Mouse (Mus musculus) E14TG2a.4 (cell line): Measurements from ENCODE around the gene Rxrb.

ENCODE experiments used
- H3K27me3 ChIP-seq: 2 replicates; pipeline ENCODE4 v1.6.1; 2014; ENCODE audit warnings: low read length, control low read depth; ENCODE audit not compliant: insufficient read depth
- H3K36me3 ChIP-seq: 2 replicates; pipeline ENCODE4 v1.6.1; 2014; ENCODE audit warnings: low read length, control low read depth; ENCODE audit not compliant: insufficient read depth
- H3K4me1 ChIP-seq: replicated peaks from 2 replicates; pipeline ENCODE4 v1.6.1; 2014; ENCODE audit warnings: low read depth, low read length, control low read depth
- H3K4me3 ChIP-seq: replicated peaks from 2 replicates; pipeline ENCODE4 v1.5.1; 2014; ENCODE audit warnings: mild to moderate bottlenecking, low read length
- H3K9me3 ChIP-seq: 2 replicates; pipeline ENCODE4 v1.6.1; 2014; ENCODE audit warnings: low read length, control low read depth
- CTCF ChIP-seq: conservative IDR thresholded peaks from 2 replicates; pipeline ENCODE4 v1.5.1; 2014; ENCODE audit warnings: low read length
- NANOG ChIP-seq: IDR thresholded peaks from 2 replicates; pipeline ENCODE4 v1.6.1; 2014; ENCODE audit warnings: borderline replicate concordance, low read length, mixed read lengths
- POU5F1 ChIP-seq: IDR thresholded peaks from 2 replicates; pipeline ENCODE4 v1.6.1; 2014; ENCODE audit warnings: low read length, borderline replicate concordance

Rxrb gene

DNA sequence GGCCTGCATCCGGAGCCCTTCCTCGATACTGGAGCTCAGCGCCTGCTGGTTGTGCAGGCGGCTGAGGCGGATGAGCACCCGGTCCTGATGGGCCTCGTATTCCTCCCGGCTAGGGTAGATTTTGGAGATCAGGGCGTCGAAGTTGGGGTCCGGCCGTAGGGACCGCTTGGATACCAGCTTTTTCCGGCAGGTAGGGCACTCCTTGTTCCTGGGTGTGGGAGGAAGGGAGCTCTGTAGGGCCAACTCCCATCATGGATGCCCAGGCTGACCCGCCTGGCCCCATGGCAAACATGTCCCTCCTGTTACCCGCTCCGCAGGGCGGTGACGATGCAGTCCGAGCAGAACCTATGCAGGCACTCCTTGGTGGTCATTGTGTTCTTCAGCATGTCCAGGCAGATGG, 8.6 kb upstream of the Rxrb start:
- Histone ChIP-seq H3K4me1 (peaks cover 52% of the 10 kb centered on the region), H3K4me3 (peak overlapping the region; percentile 95), H3K36me3 (peaks cover 26% of the 10 kb centered on the region), H3K9me3 (peaks cover 35% of the 10 kb centered on the region), H3K27me3 (peaks cover 17% of the 10 kb centered on the region)
- TF ChIP-seq CTCF: no peak

DNA sequence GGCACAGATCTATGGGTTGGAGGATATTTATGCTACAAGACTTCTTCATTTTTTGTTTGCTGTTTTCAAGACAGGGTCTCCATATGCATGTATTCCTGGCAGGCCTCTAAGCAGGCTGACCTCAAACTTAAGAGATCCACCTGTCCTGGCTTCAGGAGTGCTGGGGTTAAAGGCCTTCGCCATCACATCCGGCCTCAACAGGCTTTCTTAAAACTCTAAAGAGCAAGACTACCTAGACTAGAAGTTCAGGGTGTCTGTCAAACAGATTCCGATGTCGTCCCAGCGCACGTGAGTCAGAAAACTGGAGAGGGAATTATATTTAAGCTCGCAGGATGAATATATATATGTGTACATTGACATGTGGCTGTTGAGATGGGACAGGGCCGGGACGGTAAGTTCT, 7.9 kb upstream of the Rxrb start:
- peaks cover 59% of the 10 kb centered on the region for H3K4me1 ChIP-seq
- H3K27me3 ChIP-seq: peaks cover 17% of the 10 kb centered on the region
- peak overlapping the region; percentile 95 for H3K4me3 ChIP-seq
- H3K9me3 ChIP-seq: peaks cover 31% of the 10 kb centered on the region
- TF ChIP-seq NANOG (no peak), CTCF (no peak), POU5F1 (no peak)
- H3K36me3 ChIP-seq: peaks cover 32% of the 10 kb centered on the region

DNA sequence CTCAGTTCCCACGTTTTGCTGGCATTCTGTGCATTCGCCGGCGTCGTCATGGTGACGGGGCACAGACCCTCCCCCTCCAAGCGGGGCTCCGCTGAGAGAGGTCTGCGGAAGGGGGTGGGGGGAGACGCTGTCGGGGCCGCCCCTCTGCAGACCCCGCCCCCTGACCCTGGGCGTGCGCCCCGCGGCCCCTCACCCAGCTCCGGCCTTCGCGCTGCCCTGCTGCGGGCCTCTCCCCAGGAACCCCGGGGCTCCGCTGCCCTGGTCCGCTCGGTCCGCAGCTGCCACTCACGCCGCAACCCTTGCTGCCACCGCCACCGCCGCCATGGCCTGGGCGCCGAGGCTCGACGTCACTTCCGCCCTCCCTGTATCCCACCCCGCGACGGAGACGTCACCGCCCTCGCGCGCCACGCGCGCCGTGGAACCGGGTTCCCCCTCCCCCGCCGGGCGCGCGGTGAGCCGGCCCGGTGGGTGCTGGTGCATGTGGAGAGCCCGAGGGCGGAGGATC, 7.2 kb upstream of the Rxrb start, which contains the start of gene Ring1:
TSS of gene Ring1 (minus strand) at position 364 of the 505 bp plus-strand sequence.
- TF ChIP-seq NANOG (no peak), CTCF (no peak), POU5F1 (no peak)
- peaks cover 17% of the 10 kb centered on the region for H3K27me3 ChIP-seq

DNA sequence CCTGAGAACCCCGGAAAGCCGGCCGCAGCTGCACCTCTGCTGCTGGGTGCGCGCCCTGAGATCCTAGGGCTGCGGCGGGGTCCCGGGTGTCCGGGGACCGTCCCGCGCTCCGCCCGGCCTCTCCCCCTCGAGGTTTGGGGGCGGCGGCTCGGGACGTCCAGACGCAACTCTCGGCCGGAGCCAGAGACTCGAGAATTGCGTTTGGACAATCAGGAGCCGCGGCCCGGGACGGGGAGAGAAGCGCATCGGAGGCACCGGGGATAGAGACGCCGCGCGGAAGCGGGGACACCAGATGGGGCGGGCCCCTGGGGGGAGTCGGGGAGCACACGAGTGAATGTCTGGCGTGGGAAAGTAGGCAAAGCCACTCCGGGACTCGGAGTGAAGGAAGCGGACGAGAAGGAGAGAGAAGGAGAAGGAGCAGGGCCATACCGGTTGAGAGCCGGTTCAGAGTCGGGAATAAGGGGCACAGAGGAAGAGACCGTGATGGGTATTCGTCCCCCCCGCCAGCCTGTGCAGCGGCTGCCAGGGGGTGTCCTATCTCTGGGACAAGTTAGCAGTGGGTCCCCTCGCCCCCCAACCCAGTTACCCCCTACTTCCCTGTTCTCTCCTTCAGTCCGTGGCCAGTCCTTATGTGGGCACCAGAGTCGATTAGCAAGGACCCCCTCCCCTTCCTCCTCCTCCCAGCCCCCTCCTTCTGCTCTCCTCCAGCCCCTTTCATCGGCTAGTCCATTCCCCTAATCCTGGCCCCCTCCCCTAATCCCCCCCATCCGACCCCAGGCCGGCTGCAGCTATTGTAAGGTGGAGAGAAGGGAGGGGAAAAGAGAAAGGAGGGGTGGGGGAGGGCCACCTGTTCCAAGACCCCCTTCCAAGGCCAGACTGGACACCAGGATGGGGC, 6.5 kb upstream of the Rxrb start:
- H3K9me3 ChIP-seq: peaks cover 17% of the 10 kb centered on the region
- TF ChIP-seq NANOG: no peak
- no peak for TF ChIP-seq POU5F1
- TF ChIP-seq CTCF: no peak
- peaks cover 17% of the 10 kb centered on the region for H3K27me3 ChIP-seq
- H3K4me3 ChIP-seq: peak overlapping the region; percentile 95
- H3K36me3 ChIP-seq: peaks cover 44% of the 10 kb centered on the region
- H3K4me1 ChIP-seq: peaks cover 74% of the 10 kb centered on the region

More for the DNA sequence above, 7.2 kb upstream of the Rxrb start, which contains the start of gene Ring1:
- peaks cover 39% of the 10 kb centered on the region for H3K36me3 ChIP-seq
- peaks cover 24% of the 10 kb centered on the region for H3K9me3 ChIP-seq
- H3K4me3 ChIP-seq: peak within 1 kb of the TSS; percentile 95
- H3K4me1 ChIP-seq: peaks cover 66% of the 10 kb centered on the region

DNA sequence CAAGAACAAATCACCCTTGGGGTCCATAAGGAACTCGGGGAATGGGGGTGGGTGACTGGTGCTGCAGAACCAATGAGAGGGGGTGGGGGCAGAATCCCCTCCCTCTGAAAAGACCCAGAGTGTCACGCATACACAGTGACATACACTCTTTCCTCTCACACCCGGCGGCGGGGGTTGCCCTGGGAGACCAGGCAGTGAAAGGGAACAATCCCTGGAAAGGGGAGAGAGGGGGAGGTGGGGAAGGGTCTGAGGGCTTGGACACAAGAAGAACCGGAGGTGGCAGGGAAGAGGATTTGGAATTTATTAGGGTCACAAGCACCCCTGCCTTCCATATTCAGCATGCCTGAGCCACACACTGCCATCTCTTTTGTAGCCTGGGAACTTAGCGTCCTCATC, 5.9 kb upstream of the Rxrb start:
- Histone ChIP-seq H3K36me3 (peaks cover 44% of the 10 kb centered on the region), H3K4me1 (peaks cover 80% of the 10 kb centered on the region), H3K27me3 (peaks cover 17% of the 10 kb centered on the region), H3K9me3 (peaks cover 11% of the 10 kb centered on the region), H3K4me3 (peak overlapping the region; percentile 95)
- TF ChIP-seq CTCF (no peak), NANOG (no peak), POU5F1 (no peak)

DNA sequence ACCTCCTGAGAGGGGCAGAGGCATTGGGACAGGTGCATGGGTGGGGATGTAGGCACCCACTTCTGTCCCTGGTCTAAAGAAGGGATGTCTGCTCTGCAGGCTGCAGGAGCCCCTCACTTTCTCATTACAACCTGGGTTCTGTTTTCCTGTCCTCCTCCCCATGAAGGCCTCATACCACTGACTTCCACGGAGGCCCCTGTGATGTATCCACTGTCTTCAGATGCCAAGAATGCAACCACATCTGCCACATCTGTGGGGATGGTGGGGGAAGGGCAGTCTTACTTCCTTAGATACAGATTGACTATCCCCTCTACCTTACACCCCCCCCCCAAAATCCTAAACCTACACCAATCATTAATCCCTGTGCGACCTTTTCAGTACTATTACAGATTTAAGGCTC, 5.4 kb upstream of the Rxrb start:
- TF ChIP-seq NANOG (no peak), POU5F1 (no peak), CTCF (no peak)
- Histone ChIP-seq H3K4me3 (peak overlapping the region; percentile 95), H3K9me3 (peaks cover 6% of the 10 kb centered on the region), H3K36me3 (peaks cover 41% of the 10 kb centered on the region), H3K27me3 (peaks cover 17% of the 10 kb centered on the region), H3K4me1 (peaks cover 83% of the 10 kb centered on the region)

DNA sequence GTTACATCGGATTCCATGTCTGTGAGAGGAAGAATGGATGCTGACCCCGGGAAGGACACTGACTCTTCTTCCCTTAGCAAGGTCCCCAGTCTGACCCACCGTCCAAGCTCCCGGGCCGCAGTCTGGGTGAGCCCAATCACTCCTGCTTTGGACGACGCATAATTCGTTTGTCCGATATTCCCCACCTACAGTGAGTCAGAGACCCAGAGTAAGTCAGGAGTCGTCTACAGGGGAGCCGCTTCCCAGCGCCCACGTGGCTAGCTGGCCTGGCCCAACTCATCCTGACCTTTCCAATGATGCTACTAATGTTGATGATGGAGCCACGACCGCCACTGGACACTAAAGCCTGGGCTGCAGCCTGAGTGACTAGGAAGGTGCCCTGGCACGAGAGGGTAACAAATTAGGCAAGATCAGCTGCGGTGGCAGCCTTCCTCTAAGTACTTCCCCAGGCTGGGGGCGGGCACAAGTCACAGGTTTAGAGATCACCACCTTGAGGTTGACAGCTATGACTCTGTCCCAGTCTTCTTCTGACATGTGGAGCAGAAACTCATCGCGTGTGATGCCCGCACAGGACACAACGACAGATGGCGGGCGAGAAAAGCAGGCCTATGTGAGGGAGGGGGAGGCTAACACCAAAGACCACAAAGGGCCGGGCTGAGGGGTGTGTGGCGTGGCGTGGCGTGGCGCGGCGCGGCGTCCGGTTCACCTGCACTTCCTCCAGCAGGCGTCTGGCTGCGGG, 4.5 kb upstream of the Rxrb start:
- H3K4me1 ChIP-seq: peaks cover 75% of the 10 kb centered on the region
- TF ChIP-seq CTCF (no peak), POU5F1 (no peak), NANOG (no peak)
- H3K9me3 ChIP-seq: no peaks in the 10 kb centered on the region
- peak overlapping the region; percentile 92 for H3K4me3 ChIP-seq
- H3K27me3 ChIP-seq: peaks cover 17% of the 10 kb centered on the region
- H3K36me3 ChIP-seq: peaks cover 35% of the 10 kb centered on the region

DNA sequence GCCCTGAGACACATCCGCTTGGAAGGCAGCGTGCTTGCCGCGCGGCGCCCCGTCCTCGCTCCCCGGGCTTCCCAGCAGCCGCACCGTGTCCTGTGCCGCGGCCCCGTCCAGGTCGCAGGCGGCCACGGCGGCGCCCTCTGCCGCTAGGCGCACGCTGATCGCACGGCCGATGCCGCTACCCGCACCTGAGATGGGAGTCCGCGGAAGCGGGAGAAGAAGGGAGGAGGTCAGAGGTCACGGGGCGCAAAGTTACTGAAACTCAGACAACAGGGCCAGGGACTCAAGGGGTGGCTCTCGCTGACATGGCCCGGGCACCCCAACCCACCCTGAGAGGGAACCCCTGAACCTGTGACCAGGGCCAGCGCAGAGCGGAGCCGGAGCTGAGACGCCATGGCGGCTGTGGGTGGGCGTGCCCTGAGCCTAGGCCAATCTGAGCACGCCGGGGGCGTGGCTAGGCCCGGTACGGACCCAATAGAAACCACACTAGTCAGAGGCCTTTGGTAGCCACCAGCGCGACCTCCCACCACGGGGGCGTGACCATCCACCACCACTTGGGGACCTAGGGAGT, 3.9 kb upstream of the Rxrb start, which contains the start of gene H2-Ke6:
TSS of gene H2-Ke6 (minus strand) at position 405 of the 568 bp plus-strand sequence.
- Histone ChIP-seq H3K4me1 (peaks cover 73% of the 10 kb centered on the region), H3K4me3 (peak within 1 kb of the TSS; percentile 92), H3K27me3 (peaks cover 17% of the 10 kb centered on the region), H3K36me3 (peaks cover 34% of the 10 kb centered on the region), H3K9me3 (no peaks in the 10 kb centered on the region)
- TF ChIP-seq CTCF: no peak
- no peak for TF ChIP-seq POU5F1
- TF ChIP-seq NANOG: no peak
